ENCODE assay signal across 19 mouse cellular contexts in the genomic region with DNA sequence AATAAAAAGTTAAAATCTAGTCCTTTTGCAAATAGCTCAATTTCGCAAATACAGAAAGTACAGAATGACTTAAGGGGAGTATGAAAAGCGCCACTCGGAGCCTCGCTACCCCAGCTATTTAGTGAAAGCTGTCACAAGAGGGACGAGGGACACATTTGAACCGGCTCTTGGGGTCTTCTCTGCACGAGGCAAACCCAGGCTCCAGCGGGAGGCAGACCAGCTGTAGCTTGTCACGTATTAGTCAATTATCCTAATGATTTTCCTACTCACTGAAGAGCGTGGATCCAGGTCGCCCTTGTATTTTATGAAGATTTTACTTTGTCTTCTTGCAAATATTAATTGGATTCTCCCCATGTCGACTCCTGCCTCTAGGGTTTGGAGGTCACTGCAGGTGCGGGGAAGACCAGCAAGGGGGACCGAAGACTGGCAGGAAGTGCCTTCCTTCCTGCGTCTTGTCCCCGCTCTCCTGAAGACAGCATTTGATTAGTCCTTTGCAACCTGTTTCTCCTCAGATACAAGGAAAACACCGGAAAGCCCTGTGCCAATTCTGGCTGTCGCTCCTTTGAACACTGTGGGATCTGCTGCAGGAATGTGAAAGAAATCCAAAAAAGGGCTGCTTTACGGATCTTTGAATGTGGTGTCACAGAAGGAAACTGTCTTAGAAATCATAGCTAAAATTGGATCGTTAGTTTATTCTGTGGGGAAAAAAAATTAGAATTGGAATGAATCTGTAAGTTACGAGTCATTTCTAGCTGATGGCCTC.
A peak's percentile ranks its signal among the peaks of the same experiment; 100 is the strongest.
DNase-seq lines count a peak whose midpoint lies in the region; ATAC-seq and TF ChIP-seq lines count a peak whose summit lies in the region.
"Had no signal": no experiment of that assay in that cellular context is flagged by ENCODE, and none has a peak within 500 bp of the region (broad histone marks: within the 10 kb centered on the region; RNA-seq: fewer than 3 reads in every experiment).

No protein-coding gene starts in this region.

- no peak for TF ChIP-seq CTCF in lung, embryonic 14.5 days (IDR thresholded peaks at IDR 0.05; ENCODE audit: low read depth)
- TF ChIP-seq CTCF in lung, adult 2 months (IDR thresholded peaks at IDR 0.05; ENCODE audit: insufficient read depth, low read length), result no peak
- TF ChIP-seq CTCF in brain, embryonic 14.5 days (IDR thresholded peaks at IDR 0.05; ENCODE audit: borderline replicate concordance, extremely low read depth, insufficient read depth, insufficient read length), result no peak

- no peak overlapping the region for H3K4me3 ChIP-seq in lung, embryonic 14.5 days (ENCODE audit: low read depth, low read length)
- no peak overlapping the region for H3K4me3 ChIP-seq in lung, adult 2 months (replicated peaks; ENCODE audit: extremely low read depth, low read depth, low read length)
- H3K4me3 ChIP-seq: embryonic facial prominence, embryonic 13.5 days; forebrain, embryonic 13.5 days; heart, adult 2 months; heart, embryonic 12.5 days; hindbrain, embryonic 12.5 days had no signal

- no peaks in the 10 kb centered on the region for H3K36me3 ChIP-seq in lung, embryonic 14.5 days (ENCODE audit: insufficient read depth)
- H3K36me3 ChIP-seq: embryonic facial prominence, embryonic 13.5 days; heart, embryonic 12.5 days; hindbrain, embryonic 12.5 days had no signal

- H3K4me2 ChIP-seq in lung, embryonic 14.5 days, result peak overlapping the region; percentile 43
- H3K4me2 ChIP-seq: embryonic facial prominence, embryonic 13.5 days; forebrain, embryonic 13.5 days; heart, embryonic 12.5 days; hindbrain, embryonic 12.5 days had no signal

- no peaks in the 10 kb centered on the region for H3K27me3 ChIP-seq in lung, embryonic 14.5 days (ENCODE audit: insufficient read depth, low read length)
- H3K27me3 ChIP-seq: forebrain, embryonic 13.5 days; heart, embryonic 12.5 days; hindbrain, embryonic 12.5 days had no signal

- no peak overlapping the region; the same call in 1 of the 2 replicates for H3K9ac ChIP-seq in lung, embryonic 14.5 days
- H3K9ac ChIP-seq: embryonic facial prominence, embryonic 13.5 days; forebrain, embryonic 13.5 days; heart, embryonic 12.5 days; hindbrain, embryonic 12.5 days had no signal

- no peak overlapping the region for H3K27ac ChIP-seq in lung, embryonic 14.5 days (ENCODE audit: low read depth)
- H3K27ac ChIP-seq: embryonic facial prominence, embryonic 13.5 days; forebrain, embryonic 13.5 days; heart, adult 2 months; hindbrain, embryonic 12.5 days had no signal

- no peak for TF ChIP-seq POLR2A in lung, adult 2 months (IDR thresholded peaks at IDR 0.05; ENCODE audit: borderline replicate concordance, extremely low read depth, low read depth, low read length)
- no peak for TF ChIP-seq POLR2A in brain, embryonic 14.5 days (IDR thresholded peaks at IDR 0.05; ENCODE audit: borderline replicate concordance, extremely low read depth, insufficient read depth, insufficient read length, poor library complexity, severe bottlenecking)

- WGBS in lung, embryonic 14.5 days, result 42% methylated on average over 21 of the region's 21 CpGs
- 59% methylated on average over 21 of the region's 21 CpGs for WGBS in lung, adult 2 months

- H3K4me1 ChIP-seq in lung, embryonic 14.5 days (ENCODE audit: insufficient read depth), result peaks cover 15% of the 10 kb centered on the region
- H3K4me1 ChIP-seq in lung, adult 2 months (ENCODE audit: control insufficient read depth, insufficient read depth, low read length), result no peaks in the 10 kb centered on the region; the same call in 1 of the 2 replicates
- H3K4me1 ChIP-seq: embryonic facial prominence, embryonic 13.5 days; heart, embryonic 12.5 days; hindbrain, embryonic 12.5 days had no signal

- H3K9me3 ChIP-seq in lung, embryonic 14.5 days (ENCODE audit: low read depth, low read length), result no peaks in the 10 kb centered on the region
- H3K9me3 ChIP-seq: embryonic facial prominence, embryonic 13.5 days; forebrain, embryonic 13.5 days; heart, embryonic 12.5 days; hindbrain, embryonic 12.5 days had no signal

- no peak for DNase-seq in frontal cortex, postnatal 10 days (ENCODE audit: low spot score in 2 of 2)
- DNase-seq in lung, embryonic 14.5 days, result peak; percentile 90
- DNase-seq in lung, adult 2 months, result no peak
- DNase-seq in lung, postnatal 10 days, result peak; percentile 19
- DNase-seq in lung, postnatal 25 days (ENCODE audit: low spot score), result no peak
- DNase-seq in brain, embryonic 14.5 days (ENCODE audit: low read depth), result peak; percentile 32
- DNase-seq: adrenal gland, postnatal 10 days; cerebellum, adult 18-20 months; cerebellum, adult 9-11 months; cerebellum, postnatal 36 days; gastrocnemius, postnatal 10 days; heart, adult 2 months; heart, postnatal 4 days had no signal

- peak; percentile 48; the same call in 1 of the 2 replicates for ATAC-seq in frontal cortex, adult (ENCODE audit: low TSS enrichment)
- peak; percentile 63; the same call in 1 of the 2 replicates for ATAC-seq in lung, embryonic 14.5 days (ENCODE audit: insufficient read depth)
- ATAC-seq: forebrain, embryonic 13.5 days; hindbrain, embryonic 16.5 days had no signal

Comparison
In these comparisons a context has a peak if more than half of its experiments do, and no peak if none do; other contexts are left out.
1. DNase-seq: peak in lung, embryonic 14.5 days (single experiment), lung, postnatal 10 days (single experiment) and brain, embryonic 14.5 days (single experiment); none in frontal cortex, postnatal 10 days (0 of 2), lung, adult 2 months (single experiment) and lung, postnatal 25 days (single experiment).